Mouse (Mus musculus): ENCODE measurements around the gene Sh3d21. TPM values are rescaled to one million over a fixed set of nuclear protein-coding genes. Genes with fewer than 3 reads are reported as not detected.
A peak's percentile ranks its signal among the peaks of the same experiment; 100 is the strongest.

Sh3d21 gene
- polyA plus RNA-seq (2016; fragmentation: Nextera tagmentation; extraction: Ambion mirVana), result 1.3 and 2.3 TPM in 2 replicates

GRCm38 (mm10) chr4:126163067-126163659, at the start of gene Sh3d21:
Sh3d21 (minus strand) TSS chr4:126163491.
- DNase-seq (ENCODE audit: low spot score), result no peak
- Histone ChIP-seq H3K4me3 (peak within 1 kb of the TSS; percentile 67), H3K27me3 (ENCODE audit: insufficient read depth, poor library complexity, severe bottlenecking) (no peaks in the 10 kb centered on the region), H3K27ac (peak within 1 kb of the TSS; percentile 86), H3K4me1 (replicated peaks) (peaks cover 21% of the 10 kb centered on the region), H3K36me3 (peaks cover 41% of the 10 kb centered on the region), H3K9me3 (no peaks in the 10 kb centered on the region)
- WGBS, result 6% methylated on average over 22 of the region's 22 CpGs

GRCm38 (mm10) chr4:126207081-126207480, 43.8 kb upstream of the Sh3d21 start:
- no peaks in the 10 kb centered on the region for H3K36me3 ChIP-seq
- H3K9me3 ChIP-seq, result no peaks in the 10 kb centered on the region
- DNase-seq (ENCODE audit: low spot score), result no peak
- no peaks in the 10 kb centered on the region for H3K27me3 ChIP-seq (ENCODE audit: insufficient read depth, poor library complexity, severe bottlenecking)
- 60% methylated on average over 6 of the region's 6 CpGs for WGBS
- no peak overlapping the region for H3K27ac ChIP-seq
- no peak overlapping the region for H3K4me3 ChIP-seq
- peaks cover 9% of the 10 kb centered on the region; the same call in 1 of the 2 replicates for H3K4me1 ChIP-seq (replicated peaks)

GRCm38 (mm10) chr4:126205386-126205785, 42.1 kb upstream of the Sh3d21 start:
- Histone ChIP-seq H3K27ac (no peak overlapping the region), H3K9me3 (no peaks in the 10 kb centered on the region), H3K36me3 (peaks cover 4% of the 10 kb centered on the region; the same call in 1 of the 2 replicates), H3K27me3 (ENCODE audit: insufficient read depth, poor library complexity, severe bottlenecking) (no peaks in the 10 kb centered on the region), H3K4me1 (replicated peaks) (peaks cover 19% of the 10 kb centered on the region), H3K4me3 (no peak overlapping the region)
- DNase-seq (ENCODE audit: low spot score), result no peak
- 69% methylated on average over 1 of the region's 1 CpGs for WGBS

GRCm38 (mm10) chr4:126204661-126205230, 41.5 kb upstream of the Sh3d21 start:
- Histone ChIP-seq H3K27me3 (ENCODE audit: insufficient read depth, poor library complexity, severe bottlenecking) (no peaks in the 10 kb centered on the region), H3K4me3 (no peak overlapping the region), H3K9me3 (no peaks in the 10 kb centered on the region), H3K27ac (no peak overlapping the region), H3K4me1 (replicated peaks) (peaks cover 26% of the 10 kb centered on the region), H3K36me3 (peaks cover 10% of the 10 kb centered on the region; the same call in 1 of the 2 replicates)
- DNase-seq (ENCODE audit: low spot score), result no peak
- 91% methylated on average over 12 of the region's 12 CpGs for WGBS

GRCm38 (mm10) chr4:126204016-126204415, 40.7 kb upstream of the Sh3d21 start:
- Histone ChIP-seq H3K27me3 (ENCODE audit: insufficient read depth, poor library complexity, severe bottlenecking) (no peaks in the 10 kb centered on the region), H3K9me3 (no peaks in the 10 kb centered on the region), H3K4me3 (no peak overlapping the region), H3K36me3 (peaks cover 17% of the 10 kb centered on the region), H3K27ac (0 out of 2 replicates have a peak overlapping the region, but pooled peaks have one; percentile 97), H3K4me1 (replicated peaks) (peaks cover 30% of the 10 kb centered on the region)
- 86% methylated on average over 8 of the region's 8 CpGs for WGBS
- DNase-seq (ENCODE audit: low spot score), result no peak

GRCm38 (mm10) chr4:126203336-126203895, 40.1 kb upstream of the Sh3d21 start:
- Histone ChIP-seq H3K4me1 (replicated peaks) (peaks cover 30% of the 10 kb centered on the region), H3K27me3 (ENCODE audit: insufficient read depth, poor library complexity, severe bottlenecking) (no peaks in the 10 kb centered on the region), H3K27ac (peak overlapping the region; percentile 97), H3K9me3 (no peaks in the 10 kb centered on the region), H3K4me3 (peak overlapping the region; percentile 80), H3K36me3 (peaks cover 23% of the 10 kb centered on the region)
- no peak for DNase-seq (ENCODE audit: low spot score)
- WGBS, result 78% methylated on average over 10 of the region's 10 CpGs

- peaks cover 30% of the 10 kb centered on the region for H3K4me1 ChIP-seq (replicated peaks)
- H3K27ac ChIP-seq, result peak within 1 kb of the TSS; percentile 97
- under 1% methylated on average over 75 of the region's 75 CpGs for WGBS
- no peaks in the 10 kb centered on the region for H3K9me3 ChIP-seq
- H3K4me3 ChIP-seq, result peak within 1 kb of the TSS; percentile 80
- DNase-seq (ENCODE audit: low spot score), result peak; percentile 99
- no peaks in the 10 kb centered on the region for H3K27me3 ChIP-seq (ENCODE audit: insufficient read depth, poor library complexity, severe bottlenecking)
- H3K36me3 ChIP-seq, result peaks cover 32% of the 10 kb centered on the region
These were observed 39.3 kb upstream of the Sh3d21 start, which contains the start of gene Thrap3 for GRCm38 (mm10) chr4:126202303-126203181. Thrap3 (minus strand) TSS chr4:126202760.

- DNase-seq (ENCODE audit: low spot score), result peak; percentile 55
- Histone ChIP-seq H3K27me3 (ENCODE audit: insufficient read depth, poor library complexity, severe bottlenecking) (no peaks in the 10 kb centered on the region), H3K36me3 (peaks cover 40% of the 10 kb centered on the region), H3K4me3 (peak overlapping the region; percentile 80), H3K4me1 (replicated peaks) (peaks cover 30% of the 10 kb centered on the region), H3K9me3 (no peaks in the 10 kb centered on the region), H3K27ac (peak overlapping the region; percentile 97)
- 1% methylated on average over 28 of the region's 28 CpGs for WGBS
These were observed 38.4 kb upstream of the Sh3d21 start for GRCm38 (mm10) chr4:126201514-126202302.

GRCm38 (mm10) chr4:126200656-126201055, 37.4 kb upstream of the Sh3d21 start:
- Histone ChIP-seq H3K36me3 (peaks cover 48% of the 10 kb centered on the region), H3K4me3 (peak overlapping the region; percentile 80), H3K27ac (no peak overlapping the region), H3K27me3 (ENCODE audit: insufficient read depth, poor library complexity, severe bottlenecking) (no peaks in the 10 kb centered on the region), H3K9me3 (no peaks in the 10 kb centered on the region), H3K4me1 (replicated peaks) (peaks cover 30% of the 10 kb centered on the region)
- 69% methylated on average over 2 of the region's 2 CpGs for WGBS
- DNase-seq (ENCODE audit: low spot score), result no peak

GRCm38 (mm10) chr4:126200036-126200435, 36.7 kb upstream of the Sh3d21 start:
- H3K27me3 ChIP-seq (ENCODE audit: insufficient read depth, poor library complexity, severe bottlenecking), result no peaks in the 10 kb centered on the region
- H3K9me3 ChIP-seq, result no peaks in the 10 kb centered on the region
- H3K4me3 ChIP-seq, result peak overlapping the region; percentile 80
- no peak overlapping the region for H3K27ac ChIP-seq
- peaks cover 54% of the 10 kb centered on the region for H3K36me3 ChIP-seq
- DNase-seq (ENCODE audit: low spot score), result no peak
- H3K4me1 ChIP-seq (replicated peaks), result peaks cover 30% of the 10 kb centered on the region
- 91% methylated on average over 1 of the region's 1 CpGs for WGBS

GRCm38 (mm10) chr4:126199556-126199955, 36.3 kb upstream of the Sh3d21 start:
- Histone ChIP-seq H3K27ac (no peak overlapping the region), H3K9me3 (no peaks in the 10 kb centered on the region), H3K36me3 (peaks cover 59% of the 10 kb centered on the region), H3K27me3 (ENCODE audit: insufficient read depth, poor library complexity, severe bottlenecking) (no peaks in the 10 kb centered on the region), H3K4me3 (peak overlapping the region; percentile 28; the same call in 1 of the 2 replicates), H3K4me1 (replicated peaks) (peaks cover 30% of the 10 kb centered on the region)
- WGBS, result 92% methylated on average over 6 of the region's 6 CpGs
- DNase-seq (ENCODE audit: low spot score), result no peak

GRCm38 (mm10) chr4:126197485-126197884, 34.2 kb upstream of the Sh3d21 start:
- DNase-seq (ENCODE audit: low spot score), result no peak
- Histone ChIP-seq H3K9me3 (no peaks in the 10 kb centered on the region), H3K4me3 (no peak overlapping the region), H3K27ac (no peak overlapping the region), H3K36me3 (peaks cover 80% of the 10 kb centered on the region), H3K4me1 (replicated peaks) (peaks cover 21% of the 10 kb centered on the region), H3K27me3 (ENCODE audit: insufficient read depth, poor library complexity, severe bottlenecking) (no peaks in the 10 kb centered on the region)
- 90% methylated on average over 3 of the region's 3 CpGs for WGBS

Data from hindbrain, embryonic 10.5 days (tissue).